ENCODE assay signal across 8 mouse cellular contexts in the genomic region with DNA sequence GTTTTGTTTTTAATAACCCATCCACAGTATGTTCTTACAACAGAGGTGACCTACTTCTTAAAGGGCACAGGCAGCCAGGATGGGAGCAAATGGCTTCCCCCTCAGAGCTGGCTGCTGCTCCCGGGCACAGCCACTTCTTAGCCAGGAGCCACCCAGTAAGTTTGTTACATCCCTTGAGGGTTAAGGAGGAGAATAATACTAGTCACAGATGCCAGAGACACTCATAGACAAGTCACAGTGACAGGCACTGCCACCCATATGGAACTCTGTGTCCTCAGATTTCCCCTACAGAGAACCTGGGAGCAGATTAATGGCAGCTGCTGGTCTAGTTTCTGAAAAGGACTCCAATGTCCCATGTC. TPM values are rescaled to one million over a fixed set of nuclear protein-coding genes. Genes with fewer than 3 reads are reported as not detected.
DNase-seq lines count a peak whose midpoint lies in the region; ATAC-seq and TF ChIP-seq lines count a peak whose summit lies in the region.

No protein-coding gene starts in this region.

- peak overlapping the region; percentile 56; the same call in 1 of the 2 replicates for H3K4me2 ChIP-seq in embryonic facial prominence, embryonic 12.5 days (replicated peaks)
- peak overlapping the region; percentile 63 for H3K4me2 ChIP-seq in hindbrain, embryonic 16.5 days (ENCODE audit: low read length)
- peak overlapping the region; percentile 45; the same call in 1 of the 2 replicates for H3K4me2 ChIP-seq in midbrain, postnatal 0 days (ENCODE audit: low read depth, low read length, poor library complexity, severe bottlenecking)

- ATAC-seq in embryonic facial prominence, embryonic 12.5 days (ENCODE audit: insufficient number of reproducible peaks, insufficient read depth, low FRiP score, low TSS enrichment) = peak; percentile 3; the same call in 1 of the 2 replicates
- ATAC-seq in hindbrain, embryonic 16.5 days = peak; percentile 5; the same call in 1 of the 2 replicates
- peak; percentile 2; the same call in 1 of the 2 replicates for ATAC-seq in midbrain, postnatal 0 days (ENCODE audit: low FRiP score)

- intact Hi-C loops in left cerebral cortex, adult 2 months (cut with DNase I) = no loop called here

- H3K4me3 ChIP-seq in left cerebral cortex, adult 2 months = no peak overlapping the region
- peak overlapping the region; percentile 27; the same call in 1 of the 2 replicates for H3K4me3 ChIP-seq in embryonic facial prominence, embryonic 12.5 days
- H3K4me3 ChIP-seq in hindbrain, embryonic 16.5 days (ENCODE audit: low read length) = no peak overlapping the region; the same call in 1 of the 2 replicates
- no peak overlapping the region for H3K4me3 ChIP-seq in midbrain, postnatal 0 days (ENCODE audit: low read depth, low read length)

- no peaks in the 10 kb centered on the region for H3K27me3 ChIP-seq in embryonic facial prominence, embryonic 12.5 days
- H3K27me3 ChIP-seq in hindbrain, embryonic 16.5 days (replicated peaks; ENCODE audit: control insufficient read depth, insufficient read depth, low read length) = no peaks in the 10 kb centered on the region
- no peaks in the 10 kb centered on the region for H3K27me3 ChIP-seq in midbrain, postnatal 0 days (ENCODE audit: insufficient read depth, low read length)

- H3K36me3 ChIP-seq in embryonic facial prominence, embryonic 12.5 days = no peaks in the 10 kb centered on the region
- no peaks in the 10 kb centered on the region for H3K36me3 ChIP-seq in hindbrain, embryonic 16.5 days (ENCODE audit: control insufficient read depth, insufficient read depth, low read length)
- no peaks in the 10 kb centered on the region for H3K36me3 ChIP-seq in midbrain, postnatal 0 days (ENCODE audit: insufficient read depth, low read length)

- no peaks in the 10 kb centered on the region for H3K9me3 ChIP-seq in embryonic facial prominence, embryonic 12.5 days
- H3K9me3 ChIP-seq in hindbrain, embryonic 16.5 days (ENCODE audit: control insufficient read depth, low read length) = no peaks in the 10 kb centered on the region
- no peaks in the 10 kb centered on the region for H3K9me3 ChIP-seq in midbrain, postnatal 0 days (ENCODE audit: low read length)

- peaks cover 21% of the 10 kb centered on the region for H3K4me1 ChIP-seq in embryonic facial prominence, embryonic 12.5 days
- H3K4me1 ChIP-seq in hindbrain, embryonic 16.5 days (ENCODE audit: control insufficient read depth, insufficient read depth, low read depth, low read length) = peaks cover 27% of the 10 kb centered on the region
- H3K4me1 ChIP-seq in midbrain, postnatal 0 days (ENCODE audit: insufficient read depth, low read length) = peaks cover 18% of the 10 kb centered on the region; the same call in 1 of the 2 replicates

- no peak for DNase-seq in left cerebral cortex, adult 2 months (ENCODE audit: extremely low spot score in 1 of 2, low spot score in 2 of 2)
- no peak for DNase-seq in left cerebral cortex, adult 11 months (ENCODE audit: low spot score)
- no peak for DNase-seq in midbrain, postnatal 0 days (ENCODE audit: low spot score)
- no peak for DNase-seq in layer of hippocampus, adult 9-10 months (ENCODE audit: low spot score)
- no peak for DNase-seq in testis, postnatal 14 days (ENCODE audit: low spot score)
- no peak for DNase-seq in embryo, embryonic 11 days

- H3K9ac ChIP-seq in embryonic facial prominence, embryonic 12.5 days = peak overlapping the region; percentile 41; the same call in 1 of the 2 replicates
- H3K9ac ChIP-seq in hindbrain, embryonic 16.5 days (ENCODE audit: low read depth, low read length) = peak overlapping the region; percentile 15
- H3K9ac ChIP-seq in midbrain, postnatal 0 days (replicated peaks; ENCODE audit: low read length, poor library complexity, severe bottlenecking) = peak overlapping the region; percentile 34; the same call in 1 of the 2 replicates

- WGBS in embryonic facial prominence, embryonic 12.5 days = 32% methylated on average over 1 of the region's 1 CpGs
- 27% methylated on average over 1 of the region's 1 CpGs for WGBS in hindbrain, embryonic 16.5 days
- 17% methylated on average over 1 of the region's 1 CpGs for WGBS in midbrain, postnatal 0 days

- TF ChIP-seq CTCF in left cerebral cortex, adult 2 months (IDR thresholded peaks at IDR 0.05) = no peak
- TF ChIP-seq CTCF in midbrain, postnatal 0 days (IDR thresholded peaks at IDR 0.05) = no peak

- H3K27ac ChIP-seq in left cerebral cortex, adult 2 months = peak overlapping the region; percentile 100
- peak overlapping the region; percentile 95 for H3K27ac ChIP-seq in embryonic facial prominence, embryonic 12.5 days
- H3K27ac ChIP-seq in hindbrain, embryonic 16.5 days (ENCODE audit: low read depth, low read length) = peak overlapping the region; percentile 98
- peak overlapping the region; percentile 96 for H3K27ac ChIP-seq in midbrain, postnatal 0 days (ENCODE audit: low read depth, low read length)

RNA-seq across cellular contexts. Expression of gene Ubc, which starts 2.6 kb away (rescaled TPM):
- 100 to 1,000 TPM; 846 to 851 TPM for total RNA-seq in left cerebral cortex, adult 2 months (2021)
- 1,075 and 1,101 TPM in 2 replicates for polyA plus RNA-seq in embryonic facial prominence, embryonic 12.5 days (2016; fragmentation: Nextera tagmentation; extraction: Ambion mirVana)
- 1,508 and 1,522 TPM in 2 replicates for polyA plus RNA-seq in hindbrain, embryonic 16.5 days (2015; fragmentation: Nextera tagmentation; extraction: Ambion mirVana)
- 915 and 958 TPM in 2 replicates for total RNA-seq in midbrain, postnatal 0 days (2014; rRNA removed)
- polyA plus RNA-seq in midbrain, postnatal 0 days (2015; fragmentation: Nextera tagmentation; extraction: Ambion mirVana) = 1,268 and 1,306 TPM in 2 replicates

RNA-seq across cellular contexts. Expression of gene Gm10382, which starts 3.5 kb away (rescaled TPM):
- under 1 TPM; 0.28 to 0.48 TPM for total RNA-seq in left cerebral cortex, adult 2 months (2021)
- 0.31 TPM in 2 replicates for polyA plus RNA-seq in embryonic facial prominence, embryonic 12.5 days (2016; fragmentation: Nextera tagmentation; extraction: Ambion mirVana)
- 0.45 and 0.55 TPM in 2 replicates for polyA plus RNA-seq in hindbrain, embryonic 16.5 days (2015; fragmentation: Nextera tagmentation; extraction: Ambion mirVana)
- not detected in 2 replicates for total RNA-seq in midbrain, postnatal 0 days (2014; rRNA removed)
- 0.67 and 0.83 TPM in 2 replicates for polyA plus RNA-seq in midbrain, postnatal 0 days (2015; fragmentation: Nextera tagmentation; extraction: Ambion mirVana)

RNA-seq across cellular contexts. Expression of gene Dhx37, which starts 41.3 kb away (rescaled TPM):
- 10 to 100 TPM; 12.2 to 12.7 TPM for total RNA-seq in left cerebral cortex, adult 2 months (2021)
- 17.0 and 17.7 TPM in 2 replicates for polyA plus RNA-seq in embryonic facial prominence, embryonic 12.5 days (2016; fragmentation: Nextera tagmentation; extraction: Ambion mirVana)
- polyA plus RNA-seq in hindbrain, embryonic 16.5 days (2015; fragmentation: Nextera tagmentation; extraction: Ambion mirVana) = 10.2 and 12.0 TPM in 2 replicates
- total RNA-seq in midbrain, postnatal 0 days (2014; rRNA removed) = 17.8 and 32.9 TPM in 2 replicates
- 10.9 TPM in 2 replicates for polyA plus RNA-seq in midbrain, postnatal 0 days (2015; fragmentation: Nextera tagmentation; extraction: Ambion mirVana)

RNA-seq across cellular contexts. Expression of gene Bri3bp, which starts 48.8 kb away (rescaled TPM):
- total RNA-seq in left cerebral cortex, adult 2 months (2021) = 10 to 100 TPM; 95.2 to 95.6 TPM
- polyA plus RNA-seq in embryonic facial prominence, embryonic 12.5 days (2016; fragmentation: Nextera tagmentation; extraction: Ambion mirVana) = 39.4 and 42.2 TPM in 2 replicates
- 40.2 and 42.5 TPM in 2 replicates for polyA plus RNA-seq in hindbrain, embryonic 16.5 days (2015; fragmentation: Nextera tagmentation; extraction: Ambion mirVana)
- total RNA-seq in midbrain, postnatal 0 days (2014; rRNA removed) = 89.5 and 96.0 TPM in 2 replicates
- 42.3 and 43.9 TPM in 2 replicates for polyA plus RNA-seq in midbrain, postnatal 0 days (2015; fragmentation: Nextera tagmentation; extraction: Ambion mirVana)

RNA-seq across cellular contexts. Expression of gene Scarb1, which starts 51.7 kb away (rescaled TPM):
- 10 to 100 TPM; 24.4 to 29.6 TPM for total RNA-seq in left cerebral cortex, adult 2 months (2021)
- polyA plus RNA-seq in embryonic facial prominence, embryonic 12.5 days (2016; fragmentation: Nextera tagmentation; extraction: Ambion mirVana) = 38.8 and 40.6 TPM in 2 replicates
- polyA plus RNA-seq in hindbrain, embryonic 16.5 days (2015; fragmentation: Nextera tagmentation; extraction: Ambion mirVana) = 55.3 and 62.6 TPM in 2 replicates
- 60.2 and 74.0 TPM in 2 replicates for total RNA-seq in midbrain, postnatal 0 days (2014; rRNA removed)
- polyA plus RNA-seq in midbrain, postnatal 0 days (2015; fragmentation: Nextera tagmentation; extraction: Ambion mirVana) = 57.7 and 57.9 TPM in 2 replicates
